ENCODE assay signal across 14 mouse cellular contexts in genomic region chr11:98005686-98006085, GRCm38 (mm10). TPM values are rescaled to one million over a fixed set of nuclear protein-coding genes. Genes with fewer than 3 reads are reported as not detected.
DNase-seq lines count a peak whose midpoint lies in the region; ATAC-seq and TF ChIP-seq lines count a peak whose summit lies in the region.
"Had no signal": no experiment of that assay in that cellular context is flagged by ENCODE, and none has a peak within 500 bp of the region (broad histone marks: within the 10 kb centered on the region; RNA-seq: fewer than 3 reads in every experiment).

No protein-coding gene starts in this region.

- H3K27ac ChIP-seq in heart, adult 2 months: peak overlapping the region; percentile 45
- no peak overlapping the region for H3K27ac ChIP-seq in heart, embryonic 11.5 days (ENCODE audit: low read depth, low read length)
- H3K27ac ChIP-seq in hindbrain, embryonic 10.5 days: no peak overlapping the region
- H3K27ac ChIP-seq: embryonic facial prominence, embryonic 15.5 days had no signal

- H3K9ac ChIP-seq in heart, adult 2 months (ENCODE audit: low read depth, low read length): no peak overlapping the region
- no peak overlapping the region for H3K9ac ChIP-seq in heart, embryonic 11.5 days (ENCODE audit: low read depth, low read length)
- H3K9ac ChIP-seq: embryonic facial prominence, embryonic 15.5 days; liver, postnatal 0 days had no signal

- no peaks in the 10 kb centered on the region for H3K9me3 ChIP-seq in heart, embryonic 11.5 days (replicated peaks; ENCODE audit: control insufficient read depth, low read length)
- H3K9me3 ChIP-seq in hindbrain, embryonic 10.5 days: no peaks in the 10 kb centered on the region
- H3K9me3 ChIP-seq: embryonic facial prominence, embryonic 15.5 days; megakaryocyte, embryonic 14.5 days had no signal

- H3K36me3 ChIP-seq in heart, adult 2 months (ENCODE audit: control insufficient read depth, insufficient read depth, low read length): no peaks in the 10 kb centered on the region
- H3K36me3 ChIP-seq in heart, embryonic 11.5 days (ENCODE audit: control insufficient read depth, insufficient read depth, low read length): peaks cover 4% of the 10 kb centered on the region; the same call in 1 of the 2 replicates
- H3K36me3 ChIP-seq in hindbrain, embryonic 10.5 days: peaks cover 64% of the 10 kb centered on the region

- no peak for ATAC-seq in heart, embryonic 11.5 days (replicated peaks; ENCODE audit: insufficient number of reproducible peaks, low FRiP score, low TSS enrichment)
- ATAC-seq in cerebellum, adult (ENCODE audit: insufficient number of reproducible peaks, low FRiP score, low TSS enrichment): no peak

- intact Hi-C loops in heart, adult 2 months (cut with DNase I): no loop called here
- intact Hi-C loops in heart, postnatal 14 days (cut with DNase I): no loop called here

- no peak for TF ChIP-seq CTCF in heart, adult 2 months (IDR thresholded peaks at IDR 0.05)

- no peak overlapping the region for H3K4me2 ChIP-seq in heart, embryonic 11.5 days
- H3K4me2 ChIP-seq: embryonic facial prominence, embryonic 15.5 days had no signal

- no peak overlapping the region for H3K4me3 ChIP-seq in heart, adult 2 months
- H3K4me3 ChIP-seq in heart, embryonic 11.5 days (ENCODE audit: low read depth, low read length): no peak overlapping the region
- H3K4me3 ChIP-seq in hindbrain, embryonic 10.5 days: no peak overlapping the region
- H3K4me3 ChIP-seq: embryonic facial prominence, embryonic 15.5 days; megakaryocyte, embryonic 14.5 days had no signal

- H3K79me2 ChIP-seq in heart, adult 2 months (replicated peaks; ENCODE audit: control insufficient read depth, insufficient read depth, low read length): no peaks in the 10 kb centered on the region

- TF ChIP-seq EP300 in heart, adult 2 months (IDR thresholded peaks at IDR 0.05; ENCODE audit: insufficient read depth, low read depth, low read length): peak; percentile 90

- no peaks in the 10 kb centered on the region for H3K27me3 ChIP-seq in heart, adult 2 months (ENCODE audit: control insufficient read depth, insufficient read depth, low read length)
- peaks cover 33% of the 10 kb centered on the region for H3K27me3 ChIP-seq in heart, embryonic 11.5 days (ENCODE audit: control insufficient read depth, insufficient read depth, low read length)
- peaks cover 45% of the 10 kb centered on the region for H3K27me3 ChIP-seq in hindbrain, embryonic 10.5 days (ENCODE audit: insufficient read depth, poor library complexity, severe bottlenecking)

- peak; percentile 49 to 72 for DNase-seq in heart, adult 2 months
- DNase-seq in Muller cell, postnatal 12 days (ENCODE audit: inconsistent ontology term): peak; percentile 88
- peak; percentile 77 for DNase-seq in gastrocnemius, adult 18-20 months (ENCODE audit: low spot score)
- DNase-seq in heart, postnatal 14 days: peak; percentile 57 to 76
- DNase-seq in layer of hippocampus, adult 11-12 months (ENCODE audit: low spot score): no peak
- no peak for DNase-seq in hindbrain, embryonic 10.5 days (ENCODE audit: low spot score)
- DNase-seq: kidney, adult 2 months; thymus, adult 2 months had no signal

- WGBS in heart, adult 2 months: 38% methylated on average over 10 of the region's 10 CpGs
- WGBS in heart, embryonic 11.5 days (ENCODE audit: insufficient replicate concordance): 71% methylated on average over 10 of the region's 10 CpGs
- WGBS in hindbrain, embryonic 10.5 days: 84% methylated on average over 10 of the region's 10 CpGs

- TF ChIP-seq POLR2A in heart, adult 2 months (IDR thresholded peaks at IDR 0.05; ENCODE audit: insufficient read depth, low read depth, low read length): no peak

- H3K4me1 ChIP-seq in heart, adult 2 months (ENCODE audit: control insufficient read depth, insufficient read depth, low read length): peaks cover 4% of the 10 kb centered on the region
- peaks cover 12% of the 10 kb centered on the region for H3K4me1 ChIP-seq in heart, embryonic 11.5 days (ENCODE audit: control insufficient read depth, insufficient read depth, low read length)
- peaks cover 29% of the 10 kb centered on the region for H3K4me1 ChIP-seq in hindbrain, embryonic 10.5 days (replicated peaks)

RNA-seq across cellular contexts. Expression of gene Arl5c, which starts 9.7 kb away (rescaled TPM):
- under 1 TPM; 0.66 to 0.70 TPM for total RNA-seq in heart, adult 2 months (2021)
- 2.4 and 2.8 TPM in 2 replicates for polyA plus RNA-seq in heart, adult 2 months (2012; rRNA removed)
- 7.2 and 8.0 TPM in 2 replicates for polyA plus RNA-seq in heart, embryonic 11.5 days (2014; fragmentation: Nextera tagmentation; extraction: Ambion mirVana)
- total RNA-seq in gastrocnemius, adult 18-20 months (2021): under 1 TPM in 1 of 2 experiments, not detected in 1; 0.26 TPM
- 1 to 10 TPM; 1.6 to 6.2 TPM for total RNA-seq in heart, postnatal 14 days (2021)
- 13.3 and 16.2 TPM in 2 replicates for polyA plus RNA-seq in hindbrain, embryonic 10.5 days (2016; fragmentation: Nextera tagmentation; extraction: Ambion mirVana)

RNA-seq across cellular contexts. Expression of gene Cacnb1, which starts 17.1 kb away (rescaled TPM):
- total RNA-seq in heart, adult 2 months (2021): 1 to 10 TPM; 5.9 to 6.1 TPM
- 10.0 and 10.5 TPM in 2 replicates for polyA plus RNA-seq in heart, adult 2 months (2012; rRNA removed)
- 5.0 and 6.1 TPM in 2 replicates for polyA plus RNA-seq in heart, embryonic 11.5 days (2014; fragmentation: Nextera tagmentation; extraction: Ambion mirVana)
- total RNA-seq in gastrocnemius, adult 18-20 months (2021): 100 to 1,000 TPM; 167 to 198 TPM
- 1 to 10 TPM; 5.5 to 6.9 TPM for total RNA-seq in heart, postnatal 14 days (2021)
- 7.6 and 22.9 TPM in 2 replicates for polyA plus RNA-seq in hindbrain, embryonic 10.5 days (2016; fragmentation: Nextera tagmentation; extraction: Ambion mirVana)

RNA-seq across cellular contexts. Expression of gene Plxdc1, which starts 19.4 kb away (rescaled TPM):
- 1 to 10 TPM; 4.5 to 5.5 TPM for total RNA-seq in heart, adult 2 months (2021)
- 6.6 and 8.5 TPM in 2 replicates for polyA plus RNA-seq in heart, adult 2 months (2012; rRNA removed)
- 0.14 TPM in 1 of 2 replicates, not detected in the other for polyA plus RNA-seq in heart, embryonic 11.5 days (2014; fragmentation: Nextera tagmentation; extraction: Ambion mirVana)
- 1 to 10 TPM; 2.1 to 2.6 TPM for total RNA-seq in gastrocnemius, adult 18-20 months (2021)
- 1 to 10 TPM; 7.3 TPM for total RNA-seq in heart, postnatal 14 days (2021)
- 0.11 and 0.24 TPM in 2 replicates for polyA plus RNA-seq in hindbrain, embryonic 10.5 days (2016; fragmentation: Nextera tagmentation; extraction: Ambion mirVana)

RNA-seq across cellular contexts. Expression of gene Rpl19, which starts 20.8 kb away (rescaled TPM):
- total RNA-seq in heart, adult 2 months (2021): 100 to 1,000 TPM; 505 to 604 TPM
- 348 and 422 TPM in 2 replicates for polyA plus RNA-seq in heart, adult 2 months (2012; rRNA removed)
- polyA plus RNA-seq in heart, embryonic 11.5 days (2014; fragmentation: Nextera tagmentation; extraction: Ambion mirVana): 855 and 888 TPM in 2 replicates
- total RNA-seq in gastrocnemius, adult 18-20 months (2021): 100 to 1,000 TPM; 457 to 462 TPM
- total RNA-seq in heart, postnatal 14 days (2021): 100 to 1,000 TPM; 538 to 580 TPM
- 1,011 and 1,145 TPM in 2 replicates for polyA plus RNA-seq in hindbrain, embryonic 10.5 days (2016; fragmentation: Nextera tagmentation; extraction: Ambion mirVana)

RNA-seq across cellular contexts. Expression of gene Stac2, which starts 47.6 kb away (rescaled TPM):
- under 1 TPM; 0.10 to 0.20 TPM for total RNA-seq in heart, adult 2 months (2021)
- 0.09 and 0.35 TPM in 2 replicates for polyA plus RNA-seq in heart, adult 2 months (2012; rRNA removed)
- polyA plus RNA-seq in heart, embryonic 11.5 days (2014; fragmentation: Nextera tagmentation; extraction: Ambion mirVana): 0.26 and 0.27 TPM in 2 replicates
- under 1 TPM; 0.14 to 0.16 TPM for total RNA-seq in gastrocnemius, adult 18-20 months (2021)
- under 1 TPM; 0.27 to 0.43 TPM for total RNA-seq in heart, postnatal 14 days (2021)
- 1.1 and 1.5 TPM in 2 replicates for polyA plus RNA-seq in hindbrain, embryonic 10.5 days (2016; fragmentation: Nextera tagmentation; extraction: Ambion mirVana)
- total RNA-seq: hematopoietic stem cell, adult 5-6 weeks had no signal

Comparison
In these comparisons a context has a peak if more than half of its experiments do, and no peak if none do; other contexts are left out.
1. DNase-seq: peak in heart, adult 2 months (2 of 2), Muller cell, postnatal 12 days (single experiment), gastrocnemius, adult 18-20 months (single experiment) and heart, postnatal 14 days (2 of 2); none in layer of hippocampus, adult 11-12 months (single experiment) and hindbrain, embryonic 10.5 days (single experiment).
2. RNA of gene Cacnb1, which starts 17.1 kb away (total RNA-seq): 167 to 198 TPM in gastrocnemius, adult 18-20 months; 5.5 to 6.9 TPM in heart, postnatal 14 days and 5.9 to 6.1 TPM in heart, adult 2 months; every median in the first group is over 10 times any median in the second.